In genomic region chr10:98350318-98350926, GRCm38 (mm10) we compare ENCODE assay signal across 19 mouse cellular contexts.
A peak's percentile ranks its signal among the peaks of the same experiment; 100 is the strongest.
DNase-seq lines count a peak whose midpoint lies in the region; ATAC-seq and TF ChIP-seq lines count a peak whose summit lies in the region.
"Had no signal": no experiment of that assay in that cellular context is flagged by ENCODE, and none has a peak within 500 bp of the region (broad histone marks: within the 10 kb centered on the region; RNA-seq: fewer than 3 reads in every experiment).

No protein-coding gene starts in this region.

- no peak overlapping the region for H3K4me3 ChIP-seq in hindbrain, postnatal 0 days (ENCODE audit: low read length)
- H3K4me3 ChIP-seq in hindbrain, embryonic 10.5 days = no peak overlapping the region
- no peak overlapping the region for H3K4me3 ChIP-seq in neural tube, embryonic 13.5 days
- H3K4me3 ChIP-seq: embryonic facial prominence, embryonic 15.5 days; erythroblast, embryonic 14.5 days; forebrain, embryonic 10.5 days; gastrocnemius, adult 2 months; heart, embryonic 13.5 days had no signal

- H3K9me3 ChIP-seq in hindbrain, postnatal 0 days (ENCODE audit: low read length) = no peaks in the 10 kb centered on the region
- no peaks in the 10 kb centered on the region for H3K9me3 ChIP-seq in hindbrain, embryonic 10.5 days
- H3K9me3 ChIP-seq in neural tube, embryonic 13.5 days = no peaks in the 10 kb centered on the region
- H3K9me3 ChIP-seq: embryonic facial prominence, embryonic 15.5 days; forebrain, embryonic 10.5 days; heart, embryonic 13.5 days had no signal

- H3K27ac ChIP-seq in hindbrain, postnatal 0 days = no peak overlapping the region
- H3K27ac ChIP-seq in hindbrain, embryonic 10.5 days = no peak overlapping the region
- no peak overlapping the region for H3K27ac ChIP-seq in neural tube, embryonic 13.5 days (replicated peaks)
- H3K27ac ChIP-seq: forebrain, embryonic 10.5 days had no signal

- no peak overlapping the region for H3K9ac ChIP-seq in hindbrain, postnatal 0 days (replicated peaks; ENCODE audit: low read length)
- no peak overlapping the region for H3K9ac ChIP-seq in neural tube, embryonic 13.5 days
- H3K9ac ChIP-seq: embryonic facial prominence, embryonic 15.5 days; heart, embryonic 13.5 days had no signal

- no peaks in the 10 kb centered on the region for H3K4me1 ChIP-seq in hindbrain, postnatal 0 days (ENCODE audit: insufficient read depth, low read length)
- no peaks in the 10 kb centered on the region for H3K4me1 ChIP-seq in hindbrain, embryonic 10.5 days (replicated peaks)
- H3K4me1 ChIP-seq in neural tube, embryonic 13.5 days (replicated peaks) = no peaks in the 10 kb centered on the region
- H3K4me1 ChIP-seq: forebrain, embryonic 10.5 days; heart, embryonic 13.5 days had no signal

- no peaks in the 10 kb centered on the region for H3K27me3 ChIP-seq in hindbrain, postnatal 0 days (ENCODE audit: insufficient read depth, low read length)
- H3K27me3 ChIP-seq in hindbrain, embryonic 10.5 days (ENCODE audit: insufficient read depth, poor library complexity, severe bottlenecking) = no peaks in the 10 kb centered on the region
- H3K27me3 ChIP-seq in neural tube, embryonic 13.5 days = no peaks in the 10 kb centered on the region
- H3K27me3 ChIP-seq: embryonic facial prominence, embryonic 15.5 days; heart, embryonic 13.5 days had no signal

- 78% methylated on average over 6 of the region's 6 CpGs for WGBS in hindbrain, postnatal 0 days
- WGBS in hindbrain, embryonic 10.5 days = 91% methylated on average over 6 of the region's 6 CpGs
- WGBS in neural tube, embryonic 13.5 days = 86% methylated on average over 6 of the region's 6 CpGs

- no peak overlapping the region for H3K4me2 ChIP-seq in hindbrain, postnatal 0 days (ENCODE audit: low read depth, low read length)
- H3K4me2 ChIP-seq in neural tube, embryonic 13.5 days = no peak overlapping the region
- H3K4me2 ChIP-seq: embryonic facial prominence, embryonic 15.5 days; heart, embryonic 13.5 days had no signal

- peak; percentile 64 for ATAC-seq in hindbrain, postnatal 0 days
- peak; percentile 43; the same call in 1 of the 2 replicates for ATAC-seq in neural tube, embryonic 13.5 days (ENCODE audit: low read depth)
- ATAC-seq: forebrain, embryonic 14.5 days; inflammation-experienced regulatory T-cells, adult 6 months had no signal

- DNase-seq in hindbrain, postnatal 0 days (ENCODE audit: low spot score) = peak; percentile 17
- no peak for DNase-seq in hindbrain, embryonic 10.5 days (ENCODE audit: low spot score)
- DNase-seq in neural tube, embryonic 10.5 days (ENCODE audit: extremely low spot score, low spot score) = no peak
- peak; percentile 9 for DNase-seq in retina, embryonic 14.5 days (ENCODE audit: low spot score)
- DNase-seq in left cerebral cortex, postnatal 25 days (ENCODE audit: low spot score in 2 of 2) = no peak
- DNase-seq: adrenal gland, postnatal 10 days; cerebellum, adult 11 months; cerebellum, adult 8-10 months; cerebellum, postnatal 14 days; embryo, embryonic 11 days; gastrocnemius, postnatal 25 days had no signal

- no peak for TF ChIP-seq CTCF in hindbrain, postnatal 0 days (IDR thresholded peaks at IDR 0.05; ENCODE audit: low read depth)

- no peaks in the 10 kb centered on the region for H3K36me3 ChIP-seq in hindbrain, postnatal 0 days (ENCODE audit: insufficient read depth, low read length)
- no peaks in the 10 kb centered on the region for H3K36me3 ChIP-seq in hindbrain, embryonic 10.5 days
- H3K36me3 ChIP-seq in neural tube, embryonic 13.5 days = no peaks in the 10 kb centered on the region
- H3K36me3 ChIP-seq: embryonic facial prominence, embryonic 15.5 days; forebrain, embryonic 10.5 days; heart, embryonic 13.5 days had no signal

- intact Hi-C loops in left cerebral cortex, postnatal 25 days (cut with DNase I) = loop anchor here (5.0 kb wide), 1 partner anchor 137 kb away; no protein-coding TSS in a partner anchor

Comparison
In these comparisons a context has a peak if more than half of its experiments do, and no peak if none do; other contexts are left out.
1. DNase-seq: peak in hindbrain, postnatal 0 days (single experiment) and retina, embryonic 14.5 days (single experiment); none in hindbrain, embryonic 10.5 days (single experiment), neural tube, embryonic 10.5 days (single experiment) and left cerebral cortex, postnatal 25 days (0 of 2).